Mouse (Mus musculus) lung, embryonic 14.5 days (tissue): Measurements from ENCODE around the gene Slc36a4. TPM values are rescaled to one million over a fixed set of nuclear protein-coding genes. Genes with fewer than 3 reads are reported as not detected.

Experiments
- ATAC-seq: fragments of 200-750 bp; cut with Nextera tagmentation; 2 replicates; pipeline ENCODE4 v1.8.0; 2017; ENCODE audit warnings: mild to moderate bottlenecking, moderate TSS enrichment, moderate library complexity; ENCODE audit not compliant: insufficient read depth
- DNase-seq: peaks from one replicate; pipeline ENCODE4 v3.0.0-alpha.2; 2015
- H3K27ac ChIP-seq: fragments of 300-500 bp; sonication (generic); 2 replicates; pipeline ENCODE4 v1.5.1; 2014; ENCODE audit warnings: low read depth, mild to moderate bottlenecking, moderate library complexity
- H3K27me3 ChIP-seq: fragments of 300-500 bp; sonication (generic); 2 replicates; pipeline ENCODE4 v1.6.1; 2014; ENCODE audit warnings: low read length, control low read depth; ENCODE audit not compliant: insufficient read depth
- H3K36me3 ChIP-seq: fragments of 300-500 bp; sonication (generic); 2 replicates; pipeline ENCODE4 v1.6.1; 2014; ENCODE audit warnings: control low read depth; ENCODE audit not compliant: insufficient read depth
- H3K4me1 ChIP-seq: fragments of 300-500 bp; sonication (generic); 2 replicates; pipeline ENCODE4 v1.6.1; 2014; ENCODE audit warnings: antibody characterized with exemption, control low read depth; ENCODE audit not compliant: insufficient read depth
- H3K4me2 ChIP-seq: fragments of 300-500 bp; sonication (generic); 2 replicates; pipeline ENCODE4 v1.6.1; 2014; ENCODE audit warnings: mild to moderate bottlenecking
- H3K4me3 ChIP-seq: fragments of 300-500 bp; sonication (generic); 2 replicates; pipeline ENCODE4 v1.5.1; 2014; ENCODE audit warnings: low read depth, low read length
- H3K9ac ChIP-seq: fragments of 300-500 bp; sonication (generic); 2 replicates; pipeline ENCODE4 v1.6.1; 2014
- H3K9me3 ChIP-seq: fragments of 300-500 bp; sonication (generic); 2 replicates; pipeline ENCODE4 v1.6.1; 2016; ENCODE audit warnings: low read depth, low read length, control low read depth
- CTCF ChIP-seq: IDR thresholded peaks from 2 replicates; pipeline ENCODE4 v1.5.1; 2016; ENCODE audit warnings: antibody characterized with exemption, low read depth
- WGBS: fragments of 180-500 bp; shearing (Covaris S2); extraction: QIAGEN DNeasy Blood & Tissue Kit; methylation state at CpG from one replicate; pipeline ENCODE4 v1.1.7; 2014; 5-methylcytosine and 5-hydroxymethylcytosine counted together
- polyA plus RNA-seq: library from polyadenylated mRNA; unstranded; fragments of >200 nt; fragmentation: Nextera tagmentation; extraction: Ambion mirVana; gene quantifications from 2 replicates; pipeline ENCODE4 v1.2.1, GENCODE M21; 2014

Slc36a4 gene
- polyA plus RNA-seq, 1 experiment from 2014 or later, result 18.4 TPM

- H3K27ac ChIP-seq, result no peak overlapping the region
Observed at GRCm38 (mm10) chr9:15714792-15715191, 5.3 kb downstream of the Slc36a4 start.

GRCm38 (mm10) chr9:15715193-15715989, 5.9 kb downstream of the Slc36a4 start:
- H3K27me3 ChIP-seq, result no peaks in the 10 kb centered on the region
- no peak overlapping the region for H3K27ac ChIP-seq
- H3K9ac ChIP-seq, result no peak overlapping the region
- 79% methylated on average over 11 of the region's 11 CpGs for WGBS
- no peaks in the 10 kb centered on the region for H3K4me1 ChIP-seq
- ATAC-seq (no peak), DNase-seq (no peak)
- H3K36me3 ChIP-seq, result peaks cover 1% of the 10 kb centered on the region; the same call in 1 of the 2 replicates
- no peak overlapping the region for H3K4me3 ChIP-seq
- TF ChIP-seq CTCF, result no peak
- no peaks in the 10 kb centered on the region for H3K9me3 ChIP-seq
- no peak overlapping the region for H3K4me2 ChIP-seq

More at GRCm38 (mm10) chr9:15714792-15715191, 5.3 kb downstream of the Slc36a4 start:
- H3K27me3 ChIP-seq, result no peaks in the 10 kb centered on the region
- ATAC-seq (no peak), DNase-seq (no peak)
- no peak overlapping the region for H3K9ac ChIP-seq
- H3K4me3 ChIP-seq, result no peak overlapping the region
- H3K36me3 ChIP-seq, result no peaks in the 10 kb centered on the region
- TF ChIP-seq CTCF, result no peak
- H3K4me1 ChIP-seq, result no peaks in the 10 kb centered on the region
- no peaks in the 10 kb centered on the region for H3K9me3 ChIP-seq
- WGBS, result 72% methylated on average over 4 of the region's 4 CpGs
- no peak overlapping the region for H3K4me2 ChIP-seq

DNA sequence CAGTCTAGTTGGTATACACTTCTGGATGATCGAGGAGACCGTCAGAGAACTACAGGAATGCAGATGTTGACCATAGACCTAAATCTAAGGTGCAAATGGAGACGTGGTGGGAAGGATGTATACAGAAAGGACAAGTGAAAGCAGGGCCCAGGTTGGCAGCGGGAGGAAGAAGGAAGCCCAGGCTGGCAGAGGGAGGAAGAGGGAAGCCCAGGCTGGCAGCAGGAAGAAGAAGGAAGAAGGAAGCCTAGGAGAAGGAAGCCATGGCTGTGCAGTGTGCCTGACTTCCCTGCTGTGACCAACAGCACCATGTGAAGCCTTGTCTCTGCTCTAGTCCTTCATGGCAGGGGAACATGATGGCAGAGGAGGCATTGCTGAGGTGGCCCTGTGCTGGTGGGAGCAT, 7.8 kb downstream of the Slc36a4 start:
- no peaks in the 10 kb centered on the region for H3K9me3 ChIP-seq
- no peak overlapping the region for H3K9ac ChIP-seq
- no peaks in the 10 kb centered on the region for H3K27me3 ChIP-seq
- no peak for TF ChIP-seq CTCF
- ATAC-seq (no peak), DNase-seq (no peak)
- 80% methylated on average over 4 of the region's 4 CpGs for WGBS
- no peak overlapping the region for H3K4me2 ChIP-seq
- H3K4me1 ChIP-seq, result no peaks in the 10 kb centered on the region
- no peak overlapping the region for H3K27ac ChIP-seq
- peaks cover 4% of the 10 kb centered on the region; the same call in 1 of the 2 replicates for H3K36me3 ChIP-seq
- no peak overlapping the region for H3K4me3 ChIP-seq

DNA sequence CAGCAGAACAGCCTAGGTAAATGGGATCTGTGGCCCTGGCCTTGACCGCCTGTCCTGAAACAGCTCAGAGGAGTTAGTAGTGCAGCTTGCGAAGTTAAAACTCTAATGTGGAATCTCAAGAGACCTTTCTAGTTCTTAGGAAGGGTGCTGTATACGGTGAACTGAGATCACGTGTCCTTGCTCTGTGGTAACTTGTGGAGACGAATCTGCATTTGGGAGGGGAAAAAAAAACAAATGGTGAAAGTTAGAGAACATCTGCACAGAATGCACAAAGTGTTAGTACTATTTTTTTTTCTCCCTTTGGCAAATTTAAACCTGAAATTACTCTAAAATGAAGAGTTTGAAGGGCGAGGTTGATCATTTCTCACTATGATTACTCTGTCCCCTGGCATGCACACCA, 8.8 kb downstream of the Slc36a4 start:
- 80% methylated on average over 6 of the region's 6 CpGs for WGBS
- H3K4me1 ChIP-seq, result no peaks in the 10 kb centered on the region
- TF ChIP-seq CTCF, result no peak
- H3K27ac ChIP-seq, result no peak overlapping the region
- H3K27me3 ChIP-seq, result no peaks in the 10 kb centered on the region
- H3K4me2 ChIP-seq, result no peak overlapping the region
- no peak for ATAC-seq
- H3K36me3 ChIP-seq, result peaks cover 4% of the 10 kb centered on the region; the same call in 1 of the 2 replicates
- DNase-seq, result no peak
- no peak overlapping the region for H3K4me3 ChIP-seq
- no peak overlapping the region for H3K9ac ChIP-seq
- H3K9me3 ChIP-seq, result no peaks in the 10 kb centered on the region

DNA sequence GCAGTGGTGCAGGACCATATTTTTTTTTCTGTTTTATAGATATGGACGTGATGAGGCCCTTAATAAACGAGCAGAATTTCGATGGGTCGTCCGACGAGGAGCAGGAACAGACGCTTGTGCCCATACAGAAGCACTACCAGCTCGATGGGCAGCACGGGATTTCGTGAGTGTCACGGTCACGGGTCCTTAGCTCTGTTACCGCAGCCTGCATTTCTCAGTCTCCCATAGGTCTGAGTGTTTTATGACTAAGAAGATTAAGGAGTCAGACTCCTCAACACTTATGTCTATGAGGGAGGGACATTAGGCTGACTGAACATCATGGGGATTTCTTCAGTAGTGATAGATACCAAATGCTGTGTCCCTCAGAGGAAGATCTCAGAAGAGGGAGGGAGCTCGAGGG, 10.1 kb downstream of the Slc36a4 start:
- Histone ChIP-seq H3K27me3 (no peaks in the 10 kb centered on the region), H3K4me2 (no peak overlapping the region), H3K27ac (no peak overlapping the region), H3K4me1 (no peaks in the 10 kb centered on the region), H3K4me3 (no peak overlapping the region), H3K9ac (no peak overlapping the region), H3K9me3 (no peaks in the 10 kb centered on the region), H3K36me3 (peaks cover 12% of the 10 kb centered on the region; the same call in 1 of the 2 replicates)
- DNase-seq (no peak), ATAC-seq (no peak)
- no peak for TF ChIP-seq CTCF
- WGBS, result 84% methylated on average over 14 of the region's 14 CpGs

GRCm38 (mm10) chr9:15720556-15720955, 11.0 kb downstream of the Slc36a4 start:
- no peak overlapping the region for H3K4me2 ChIP-seq
- peaks cover 12% of the 10 kb centered on the region; the same call in 1 of the 2 replicates for H3K36me3 ChIP-seq
- H3K9me3 ChIP-seq, result no peaks in the 10 kb centered on the region
- H3K9ac ChIP-seq, result no peak overlapping the region
- no peak overlapping the region for H3K4me3 ChIP-seq
- no peaks in the 10 kb centered on the region for H3K4me1 ChIP-seq
- 92% methylated on average over 8 of the region's 8 CpGs for WGBS
- ATAC-seq (no peak), DNase-seq (no peak)
- no peaks in the 10 kb centered on the region for H3K27me3 ChIP-seq
- TF ChIP-seq CTCF, result no peak
- no peak overlapping the region for H3K27ac ChIP-seq

GRCm38 (mm10) chr9:15721226-15721833, 11.8 kb downstream of the Slc36a4 start:
- H3K27me3 ChIP-seq, result no peaks in the 10 kb centered on the region
- H3K36me3 ChIP-seq, result peaks cover 12% of the 10 kb centered on the region; the same call in 1 of the 2 replicates
- no peak overlapping the region for H3K4me2 ChIP-seq
- H3K9me3 ChIP-seq, result no peaks in the 10 kb centered on the region
- ATAC-seq, result no peak
- no peak for TF ChIP-seq CTCF
- WGBS, result 69% methylated on average over 6 of the region's 6 CpGs
- peak; percentile 16 for DNase-seq
- H3K27ac ChIP-seq, result no peak overlapping the region
- no peak overlapping the region for H3K4me3 ChIP-seq
- no peaks in the 10 kb centered on the region for H3K4me1 ChIP-seq
- H3K9ac ChIP-seq, result no peak overlapping the region
